Mouse (Mus musculus) intestine, embryonic 15.5 days (tissue): ENCODE measurements at regions not wholly inside any gene's neighbourhood (a gene's known extent, or its start where the extent isn't known, plus 50 kb on each side); places are given as distances from the start of the nearest gene placed in this dataset.
"Not testable (repeated sequence)": the region's sequence is repeated elsewhere in the genome, so short reads cannot be mapped to it uniquely, and the experiment has no call there.

Source experiments
- ATAC-seq: fragments of 200-750 bp; cut with Nextera tagmentation; 2 replicates; pipeline ENCODE4 v1.8.0; 2017; ENCODE audit warnings: moderate TSS enrichment, moderate library complexity
- H3K27ac ChIP-seq: fragments of 300-500 bp; sonication (generic); 2 replicates; pipeline ENCODE4 v1.5.1; 2015; ENCODE audit warnings: mild to moderate bottlenecking, inconsistent platforms
- H3K27me3 ChIP-seq: fragments of 300-500 bp; sonication (generic); replicated peaks from 2 replicates; pipeline ENCODE4 v1.6.1; 2015; ENCODE audit warnings: inconsistent platforms
- H3K36me3 ChIP-seq: fragments of 300-500 bp; sonication (generic); 2 replicates; pipeline ENCODE4 v1.6.1; 2015; ENCODE audit warnings: inconsistent platforms
- H3K4me1 ChIP-seq: fragments of 300-500 bp; sonication (generic); replicated peaks from 2 replicates; pipeline ENCODE4 v1.6.1; 2015; ENCODE audit warnings: inconsistent platforms
- H3K4me2 ChIP-seq: fragments of 300-500 bp; sonication (generic); replicated peaks from 2 replicates; pipeline ENCODE4 v1.6.1; 2015; ENCODE audit warnings: mild to moderate bottlenecking, inconsistent platforms
- H3K4me3 ChIP-seq: fragments of 300-500 bp; sonication (generic); replicated peaks from 2 replicates; pipeline ENCODE4 v1.5.1; 2015; ENCODE audit warnings: inconsistent platforms
- H3K9ac ChIP-seq: fragments of 300-500 bp; sonication (generic); 2 replicates; pipeline ENCODE4 v1.6.1; 2015; ENCODE audit warnings: inconsistent platforms
- H3K9me3 ChIP-seq: fragments of 300-500 bp; sonication (generic); 2 replicates; pipeline ENCODE4 v1.6.1; 2016; ENCODE audit warnings: inconsistent platforms
- WGBS: fragments of 180-500 bp; shearing (Covaris S2); methylation state at CpG from one replicate; pipeline ENCODE4 v1.1.7; 2015; 5-methylcytosine and 5-hydroxymethylcytosine counted together

- Histone ChIP-seq H3K4me2 (no peak overlapping the region), H3K9ac (no peak overlapping the region), H3K4me3 (no peak overlapping the region), H3K27ac (no peak overlapping the region), H3K4me1 (no peaks in the 10 kb centered on the region), H3K9me3 (no peaks in the 10 kb centered on the region), H3K27me3 (no peaks in the 10 kb centered on the region), H3K36me3 (no peaks in the 10 kb centered on the region)
- ATAC-seq: no peak
- WGBS: 60% methylated on average over 3 of the region's 3 CpGs
Observed at GRCm38 (mm10) chr11:22420003-22420723, 78.1 kb upstream of the Ehbp1 start.

DNA sequence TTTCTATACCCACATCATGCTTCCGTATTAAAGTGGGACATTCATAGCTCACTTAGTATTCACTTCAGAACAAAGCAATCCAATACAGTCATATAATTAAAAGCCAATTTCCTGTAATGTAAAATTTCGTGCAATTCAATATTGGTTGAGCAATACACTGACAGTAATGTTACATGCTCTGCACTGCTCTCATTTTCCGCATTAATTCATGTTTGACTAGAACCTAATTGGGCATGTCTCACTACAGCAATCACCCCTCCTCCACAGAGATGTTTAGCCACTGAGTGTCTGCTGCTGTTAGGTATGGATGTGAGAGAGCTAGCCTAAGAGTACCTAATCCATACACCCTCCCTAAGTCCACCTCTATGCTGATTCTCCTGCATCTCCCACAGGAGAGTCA, 79.7 kb upstream of the Ehbp1 start:
- H3K4me2 ChIP-seq: no peak overlapping the region
- no peak overlapping the region for H3K4me3 ChIP-seq
- WGBS: 84% methylated on average over 3 of the region's 3 CpGs
- no peaks in the 10 kb centered on the region for H3K36me3 ChIP-seq
- no peaks in the 10 kb centered on the region for H3K4me1 ChIP-seq
- no peaks in the 10 kb centered on the region for H3K27me3 ChIP-seq
- H3K9me3 ChIP-seq: no peaks in the 10 kb centered on the region
- H3K27ac ChIP-seq: no peak overlapping the region
- ATAC-seq: no peak
- H3K9ac ChIP-seq: no peak overlapping the region

DNA sequence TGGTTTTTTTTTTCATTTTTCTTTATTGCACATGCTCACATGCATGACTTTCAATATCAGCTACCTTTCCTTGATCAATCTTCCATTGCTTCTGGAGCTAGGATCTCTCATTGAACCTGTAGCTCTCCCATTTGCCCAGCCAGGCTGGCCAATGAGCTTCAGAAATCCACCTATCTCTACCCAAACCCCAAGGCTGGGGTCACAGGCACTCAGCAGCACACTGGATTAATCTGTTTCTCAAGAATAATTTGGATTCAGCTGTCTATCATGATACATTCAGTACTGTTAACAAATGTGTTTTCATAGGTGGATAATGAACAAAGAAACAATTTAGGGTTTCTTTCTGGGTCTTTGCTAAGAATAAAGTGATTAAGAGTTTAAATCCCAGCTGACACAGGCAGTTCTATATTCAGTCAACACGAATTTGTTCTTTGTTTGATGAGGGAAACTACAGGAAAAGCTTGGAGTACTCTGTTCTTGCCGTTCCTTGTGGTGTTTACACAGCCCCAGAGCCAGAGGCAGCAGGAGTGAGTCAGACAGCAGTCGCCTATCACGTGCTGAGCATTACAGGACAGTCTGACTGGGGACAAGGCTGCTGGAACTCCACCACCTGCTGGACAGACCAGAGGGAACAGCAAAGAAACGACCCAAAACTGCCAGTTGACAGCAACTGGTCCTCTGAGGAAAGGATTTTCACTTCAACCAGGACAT, 74.6 kb upstream of the Tmem17 start:
- no peak overlapping the region for H3K9ac ChIP-seq
- peaks cover 22% of the 10 kb centered on the region for H3K4me1 ChIP-seq
- WGBS: 3% methylated on average over 5 of the region's 5 CpGs
- H3K27me3 ChIP-seq: no peaks in the 10 kb centered on the region
- ATAC-seq: peak; percentile 97
- no peaks in the 10 kb centered on the region for H3K9me3 ChIP-seq
- H3K4me3 ChIP-seq: no peak overlapping the region
- H3K27ac ChIP-seq: peak overlapping the region; percentile 89
- peak overlapping the region; percentile 35 for H3K4me2 ChIP-seq
- no peaks in the 10 kb centered on the region for H3K36me3 ChIP-seq

DNA sequence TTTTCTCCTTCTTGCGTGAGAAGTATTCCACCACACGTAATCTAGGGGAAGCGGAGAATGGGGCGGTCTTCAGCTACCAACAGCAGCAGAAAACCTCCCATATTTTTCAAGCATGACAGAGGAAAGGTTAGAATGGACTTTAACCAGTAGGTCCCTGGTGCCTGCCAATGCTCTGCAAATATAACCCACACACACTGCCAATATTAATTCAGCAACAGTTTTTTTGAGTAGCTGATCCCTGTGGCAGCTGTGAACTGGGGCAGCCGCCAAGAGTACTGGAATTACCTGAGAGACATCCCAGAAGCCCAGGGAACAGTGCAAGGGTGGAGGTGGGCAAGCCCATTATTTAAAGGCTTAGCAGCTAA, 74.1 kb upstream of the Tmem17 start:
- peaks cover 22% of the 10 kb centered on the region for H3K4me1 ChIP-seq
- 57% methylated on average over 5 of the region's 5 CpGs for whole genome bisulfite sequencing
- no peak overlapping the region for H3K4me3 ChIP-seq
- no peak overlapping the region for H3K9ac ChIP-seq
- H3K9me3 ChIP-seq: no peaks in the 10 kb centered on the region
- H3K27ac ChIP-seq: peak overlapping the region; percentile 89
- peak overlapping the region; percentile 35 for H3K4me2 ChIP-seq
- H3K27me3 ChIP-seq: no peaks in the 10 kb centered on the region
- no peaks in the 10 kb centered on the region for H3K36me3 ChIP-seq
- peak; percentile 84 for ATAC-seq

- no peak overlapping the region for H3K4me3 ChIP-seq
- H3K9ac ChIP-seq: no peak overlapping the region
- H3K4me1 ChIP-seq: peaks cover 22% of the 10 kb centered on the region
- no peaks in the 10 kb centered on the region for H3K9me3 ChIP-seq
- WGBS: 50% methylated on average over 2 of the region's 2 CpGs
- no peaks in the 10 kb centered on the region for H3K36me3 ChIP-seq
- no peaks in the 10 kb centered on the region for H3K27me3 ChIP-seq
- H3K4me2 ChIP-seq: peak overlapping the region; percentile 35
- peak overlapping the region; percentile 89 for H3K27ac ChIP-seq
- ATAC-seq: peak; percentile 87
Observed at GRCm38 (mm10) chr11:22438441-22439066, 73.3 kb upstream of the Tmem17 start.

DNA sequence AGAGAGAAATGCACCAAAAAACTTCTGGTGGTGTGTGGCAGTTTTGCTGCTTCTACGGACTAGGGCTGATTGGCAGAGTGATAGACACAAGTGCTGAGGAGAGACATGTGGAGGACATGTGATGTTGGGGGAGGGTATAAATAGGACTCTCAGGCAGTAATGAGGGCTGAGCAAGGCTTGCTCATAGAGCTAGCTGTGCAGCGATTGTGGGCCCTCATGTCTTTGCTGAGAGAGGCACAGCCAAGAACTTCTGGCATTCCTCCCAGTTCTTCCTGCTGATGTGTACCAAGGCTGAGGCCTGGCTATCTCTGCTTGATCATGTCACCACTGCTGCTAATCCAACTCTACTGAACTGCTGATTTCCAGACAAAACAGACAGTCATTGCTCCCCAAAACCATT, 71.4 kb upstream of the Tmem17 start:
- Histone ChIP-seq H3K27me3 (no peaks in the 10 kb centered on the region), H3K36me3 (no peaks in the 10 kb centered on the region), H3K4me2 (no peak overlapping the region), H3K4me3 (no peak overlapping the region), H3K4me1 (peaks cover 22% of the 10 kb centered on the region), H3K27ac (peak overlapping the region; percentile 44; the same call in 1 of the 2 replicates), H3K9ac (no peak overlapping the region), H3K9me3 (no peaks in the 10 kb centered on the region)
- 67% methylated on average over 2 of the region's 2 CpGs for WGBS
- no peak for ATAC-seq

DNA sequence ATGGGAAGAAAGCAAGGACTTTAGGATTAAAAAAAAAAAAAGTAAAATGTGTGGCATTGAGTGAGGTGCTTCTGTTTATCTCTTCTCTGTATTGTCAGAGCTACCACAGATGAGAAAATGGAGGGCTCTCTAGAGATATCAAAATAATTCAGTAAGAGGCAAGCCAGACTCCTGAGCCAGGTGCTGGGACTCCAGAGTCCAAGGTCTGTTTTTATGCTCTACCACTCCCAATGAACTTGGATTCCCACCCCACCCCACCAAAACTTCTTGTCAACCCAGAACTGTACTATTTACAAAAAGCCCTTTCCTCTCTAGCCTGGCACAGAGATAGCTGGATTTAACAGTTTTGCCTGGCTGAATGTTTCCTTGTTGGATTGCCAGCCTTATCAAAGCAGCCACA, 58.7 kb upstream of the Tmem17 start:
- ATAC-seq: peak; percentile 85
- Histone ChIP-seq H3K9ac (no peak overlapping the region), H3K4me2 (no peak overlapping the region), H3K4me1 (no peaks in the 10 kb centered on the region), H3K27ac (no peak overlapping the region), H3K36me3 (no peaks in the 10 kb centered on the region), H3K9me3 (no peaks in the 10 kb centered on the region), H3K27me3 (no peaks in the 10 kb centered on the region), H3K4me3 (no peak overlapping the region)

DNA sequence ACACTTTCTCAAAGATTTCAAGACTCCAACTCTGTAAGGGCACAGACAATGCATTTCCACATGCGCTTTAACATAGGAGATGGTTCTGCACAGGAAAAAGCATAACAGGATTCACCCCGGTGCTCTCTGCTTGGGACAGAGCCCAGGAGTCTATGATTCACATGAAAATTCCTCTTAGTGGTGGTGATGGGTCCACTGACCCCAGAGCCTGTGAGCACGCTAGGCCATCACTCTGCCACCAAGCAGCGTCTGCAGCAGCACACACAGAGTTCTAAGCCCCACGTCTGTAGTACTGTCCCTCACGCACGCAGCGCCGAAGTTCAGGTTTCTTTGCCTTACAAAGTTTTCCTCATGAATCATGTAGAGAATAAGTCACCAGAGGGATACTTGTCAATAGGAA, 55.6 kb upstream of the Tmem17 start:
- Histone ChIP-seq H3K27ac (no peak overlapping the region), H3K36me3 (no peaks in the 10 kb centered on the region), H3K9me3 (no peaks in the 10 kb centered on the region), H3K9ac (no peak overlapping the region), H3K4me1 (no peaks in the 10 kb centered on the region), H3K4me2 (no peak overlapping the region), H3K4me3 (no peak overlapping the region), H3K27me3 (no peaks in the 10 kb centered on the region)
- no peak for ATAC-seq
- 89% methylated on average over 9 of the region's 9 CpGs for whole genome bisulfite sequencing

DNA sequence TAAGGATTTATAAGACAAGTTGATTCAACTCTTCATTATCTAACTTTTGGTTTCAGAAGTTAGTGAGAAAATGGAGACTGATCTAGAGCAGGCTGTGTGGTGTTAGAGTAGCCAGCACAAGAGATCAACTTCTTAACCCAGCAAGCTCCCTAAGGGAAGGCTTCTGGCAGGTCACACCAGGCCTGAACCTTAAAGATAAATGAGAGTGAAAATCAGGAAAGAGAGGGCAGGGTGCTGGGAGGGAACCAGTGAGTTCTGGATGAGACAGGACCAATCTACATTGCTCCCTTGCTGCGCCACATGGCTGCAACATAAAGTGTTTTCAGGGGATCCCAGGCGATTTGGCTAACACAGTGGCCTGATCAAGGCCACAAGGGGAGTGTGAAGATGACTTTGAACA, 54.7 kb upstream of the Tmem17 start:
- H3K9me3 ChIP-seq: no peaks in the 10 kb centered on the region
- H3K4me2 ChIP-seq: no peak overlapping the region
- H3K27ac ChIP-seq: no peak overlapping the region
- H3K36me3 ChIP-seq: no peaks in the 10 kb centered on the region
- WGBS: 87% methylated on average over 2 of the region's 2 CpGs
- H3K4me3 ChIP-seq: no peak overlapping the region
- H3K9ac ChIP-seq: no peak overlapping the region
- H3K27me3 ChIP-seq: no peaks in the 10 kb centered on the region
- no peaks in the 10 kb centered on the region for H3K4me1 ChIP-seq
- ATAC-seq: no peak

DNA sequence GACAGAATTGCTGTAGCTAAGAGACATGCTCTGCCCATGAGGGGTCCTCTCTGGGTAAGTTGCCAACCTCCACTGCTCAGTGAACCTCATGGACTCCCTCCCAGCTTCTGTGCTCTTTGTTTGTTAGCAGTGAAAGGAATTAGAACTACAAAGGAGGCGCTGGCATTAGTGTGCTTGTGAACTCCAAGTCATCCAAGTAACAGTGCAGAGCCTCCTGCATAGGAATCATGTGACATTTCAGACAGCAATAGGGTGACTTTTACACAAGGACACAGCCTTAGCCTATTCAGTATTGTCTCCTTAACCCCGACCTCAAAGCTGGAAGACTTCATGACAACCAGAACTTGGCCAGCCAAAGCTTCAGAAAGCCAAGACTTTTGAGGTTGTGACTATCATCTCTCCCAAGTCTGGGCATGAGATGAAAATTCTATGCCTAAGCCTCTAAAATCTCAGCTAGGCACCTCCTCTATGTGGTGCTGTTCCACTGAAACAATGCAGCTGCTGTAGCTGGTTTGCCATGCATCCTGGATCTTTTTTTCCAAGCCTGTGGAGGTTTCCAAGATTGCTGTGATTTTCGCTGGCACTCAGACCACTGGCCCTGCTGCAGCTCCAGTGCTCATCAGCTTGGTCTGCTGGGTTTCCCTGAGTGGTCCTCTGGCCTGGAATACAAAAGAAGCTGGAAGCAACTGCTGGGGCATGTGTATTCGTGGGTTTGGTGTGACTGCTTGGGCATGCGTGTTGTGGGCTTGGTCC, 52.8 kb upstream of the Tmem17 start:
- ATAC-seq: no peak
- Histone ChIP-seq H3K4me2 (no peak overlapping the region), H3K9ac (no peak overlapping the region), H3K4me3 (no peak overlapping the region), H3K4me1 (no peaks in the 10 kb centered on the region), H3K9me3 (no peaks in the 10 kb centered on the region), H3K27me3 (no peaks in the 10 kb centered on the region), H3K36me3 (no peaks in the 10 kb centered on the region), H3K27ac (no peak overlapping the region)
- 81% methylated on average over 5 of the region's 5 CpGs for WGBS

DNA sequence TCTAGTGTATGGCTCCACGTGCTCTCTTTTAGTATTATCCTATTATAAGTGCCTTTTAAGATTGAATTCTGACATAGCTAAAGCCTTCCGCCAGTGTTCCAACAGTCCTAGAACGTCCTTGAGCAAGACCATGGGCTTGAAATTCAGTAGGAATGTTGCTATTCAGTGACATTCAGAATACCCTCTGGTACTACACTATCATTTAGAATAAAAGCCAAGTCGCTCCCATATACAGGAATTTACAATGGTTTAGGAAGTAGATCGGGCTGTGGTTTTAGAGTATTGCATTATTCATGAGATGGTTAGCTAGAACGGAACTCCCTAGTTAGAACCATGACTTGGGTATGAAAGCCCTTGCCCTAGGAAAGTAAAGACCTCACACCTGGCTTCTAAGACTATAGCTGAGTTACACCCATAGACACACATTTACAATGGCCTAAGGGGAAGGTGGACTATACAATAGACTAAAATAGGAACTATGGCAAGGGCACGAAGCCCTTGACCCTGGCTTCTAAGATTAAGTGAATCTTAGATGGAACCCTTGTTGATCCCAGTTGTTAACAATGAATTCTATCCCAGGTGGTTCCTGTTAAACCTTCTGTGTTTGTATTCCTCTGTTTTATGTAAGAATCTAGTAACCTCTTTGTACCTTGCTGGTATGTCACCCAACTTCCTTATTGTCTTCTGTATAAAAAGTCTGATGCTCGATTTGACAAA, 50.7 kb upstream of the Tmem17 start:
- ATAC-seq, H3K4me2 ChIP-seq, H3K4me3 ChIP-seq, H3K9ac ChIP-seq, H3K27me3 ChIP-seq, H3K9me3 ChIP-seq, H3K27ac ChIP-seq, H3K4me1 ChIP-seq, H3K36me3 ChIP-seq: not testable (repeated sequence)
- 84% methylated on average over 8 of the region's 8 CpGs for WGBS
